Mouse (Mus musculus) naive thymus-derived CD4-positive, alpha-beta T cell, adult 5 months (primary cell): ENCODE results near the gene Vps18. TPM values are rescaled to one million over a fixed set of nuclear protein-coding genes. Genes with fewer than 3 reads are reported as not detected.

Experiments used
- polyA plus RNA-seq: library from polyadenylated mRNA; unstranded; fragments of 100-300 nt; shearing (Covaris generic); gene quantifications from one replicate; pipeline ENCODE4 v1.2.1, GENCODE M21; 2017

Vps18 gene
- 16.3 TPM for polyA plus RNA-seq

GRCm38 (mm10) chr2:119288270-119288882, at the start of gene Vps18:
Gene Vps18 (plus strand): TSS chr2:119288740.

GRCm38 (mm10) chr2:119270643-119271331, 17.8 kb upstream of the Vps18 start, which contains the start of gene Rhov:
Gene Rhov (minus strand): TSS chr2:119271272.

GRCm38 (mm10) chr2:119325568-119326143, 37.1 kb downstream of the Vps18 start, which contains the start of gene Dll4:
Gene Dll4 (plus strand): TSS chr2:119325784.

Other genes with a start within 250 kb of the Vps18 start
- gene Knl1, start 241.6 kb upstream of the Vps18 start, polyA plus RNA-seq, result 2.1 TPM
- gene Rad51, start 175.9 kb upstream of the Vps18 start, polyA plus RNA-seq, result 2.6 TPM
- gene Rmdn3, start 131.7 kb upstream of the Vps18 start, polyA plus RNA-seq, result 26.3 TPM
- gene Gchfr, start 121.0 kb upstream of the Vps18 start, polyA plus RNA-seq, result not detected
- 1.1 TPM for gene Gm14137, start 114.2 kb upstream of the Vps18 start, polyA plus RNA-seq
- gene Zfyve19, start 80.1 kb upstream of the Vps18 start, polyA plus RNA-seq, result 31.1 TPM
- 17.9 TPM for gene Dnajc17, start 79.9 kb upstream of the Vps18 start, polyA plus RNA-seq
- gene Ppp1r14d, start 58.8 kb upstream of the Vps18 start, polyA plus RNA-seq, result not detected
- not detected for gene Spint1, start 51.4 kb upstream of the Vps18 start, polyA plus RNA-seq
- gene Rhov, start 17.5 kb upstream of the Vps18 start, polyA plus RNA-seq, result not detected
- gene Dll4, start 37.0 kb downstream of the Vps18 start, polyA plus RNA-seq, result not detected
- gene Chac1, start 62.5 kb downstream of the Vps18 start, polyA plus RNA-seq, result not detected
- gene Ino80, start 188.9 kb downstream of the Vps18 start, polyA plus RNA-seq, result 6.4 TPM